Mouse (Mus musculus) cortical plate, adult 2 months (tissue): ENCODE results near the gene Fpgs.

Source experiments
- CTCF ChIP-seq: fragments of 200-500 bp; IDR thresholded peaks from 2 replicates; pipeline ENCODE4 v1.5.1; 2011; ENCODE audit warnings: mild to moderate bottlenecking, control low read depth, low read length; ENCODE audit not compliant: insufficient read depth; ENCODE audit errors: extremely low read depth
- POLR2A ChIP-seq: fragments of 200-500 bp; IDR thresholded peaks from 2 replicates; pipeline ENCODE4 v1.6.1; 2011; ENCODE audit warnings: mild to moderate bottlenecking, low read length, control low read depth; ENCODE audit not compliant: insufficient read depth; ENCODE audit errors: extremely low read depth

- TF ChIP-seq CTCF: no peak
- TF ChIP-seq POLR2A: no peak
These were observed 31.0 kb upstream of the Fpgs start for GRCm38 (mm10) chr2:32734933-32735332.
